Mouse (Mus musculus) heart, embryonic 13.5 days (tissue): ENCODE results near the gene Krtap4-8. TPM values are rescaled to one million over a fixed set of nuclear protein-coding genes. Genes with fewer than 3 reads are reported as not detected.
"Not testable (repeated sequence)": the region's sequence is repeated elsewhere in the genome, so short reads cannot be mapped to it uniquely, and the experiment has no call there.

Source experiments
- ATAC-seq: fragments of 200-750 bp; cut with Nextera tagmentation; 2 replicates; pipeline ENCODE4 v1.8.0; 2017; ENCODE audit warnings: moderate TSS enrichment; ENCODE audit not compliant: insufficient number of reproducible peaks, low FRiP score, low TSS enrichment; ENCODE audit errors: extremely low read depth
- H3K27ac ChIP-seq: fragments of 300-500 bp; sonication (generic); replicated peaks from 2 replicates; pipeline ENCODE4 v1.5.1; 2015; ENCODE audit warnings: moderate library complexity, mild to moderate bottlenecking, inconsistent platforms
- H3K27me3 ChIP-seq: fragments of 300-500 bp; sonication (generic); replicated peaks from 2 replicates; pipeline ENCODE4 v1.6.1; 2015; ENCODE audit warnings: mild to moderate bottlenecking, inconsistent platforms
- H3K36me3 ChIP-seq: fragments of 300-500 bp; sonication (generic); 2 replicates; pipeline ENCODE4 v1.6.1; 2015; ENCODE audit warnings: mild to moderate bottlenecking, inconsistent platforms
- H3K4me1 ChIP-seq: fragments of 300-500 bp; sonication (generic); 2 replicates; pipeline ENCODE4 v1.6.1; 2015; ENCODE audit warnings: inconsistent platforms
- H3K4me2 ChIP-seq: fragments of 300-500 bp; sonication (generic); 2 replicates; pipeline ENCODE4 v1.6.1; 2015; ENCODE audit warnings: inconsistent platforms, mild to moderate bottlenecking, moderate library complexity
- H3K4me3 ChIP-seq: fragments of 300-500 bp; sonication (generic); 2 replicates; pipeline ENCODE4 v1.5.1; 2015; ENCODE audit warnings: moderate library complexity, mild to moderate bottlenecking, inconsistent platforms
- H3K9ac ChIP-seq: fragments of 300-500 bp; sonication (generic); 2 replicates; pipeline ENCODE4 v1.6.1; 2015; ENCODE audit warnings: inconsistent platforms, mild to moderate bottlenecking, moderate library complexity
- H3K9me3 ChIP-seq: fragments of 300-500 bp; sonication (generic); 2 replicates; pipeline ENCODE4 v1.6.1; 2016; ENCODE audit warnings: inconsistent platforms
- WGBS: fragments of 180-500 bp; shearing (Covaris S2); methylation state at CpG from one replicate; pipeline ENCODE4 v1.1.7; 2015; ENCODE audit warnings: mixed read lengths; 5-methylcytosine and 5-hydroxymethylcytosine counted together
- polyA plus RNA-seq: library from polyadenylated mRNA; unstranded; fragments of >200 nt; fragmentation: Nextera tagmentation; extraction: Ambion mirVana; gene quantifications from 2 replicates; pipeline ENCODE4 v1.2.1, GENCODE M21; 2015

The Krtap4-8 gene
- not detected in 2 replicates for polyA plus RNA-seq

GRCm38 (mm10) chr11:99780604-99781003 is at the start of gene Krtap4-8:
TSS of gene Krtap4-8 (minus strand) at chr11:99780704.
- Histone ChIP-seq H3K9ac (no peak within 1 kb of the TSS), H3K27me3 (no peaks in the 10 kb centered on the region), H3K36me3 (no peaks in the 10 kb centered on the region), H3K4me3 (no peak within 1 kb of the TSS), H3K4me1 (peaks cover 4% of the 10 kb centered on the region; the same call in 1 of the 2 replicates), H3K27ac (no peak within 1 kb of the TSS), H3K4me2 (no peak within 1 kb of the TSS), H3K9me3 (no peaks in the 10 kb centered on the region)
- 90% methylated on average over 2 of the region's 2 CpGs for WGBS
- no peak for ATAC-seq

- H3K4me2 ChIP-seq, H3K36me3 ChIP-seq, H3K4me3 ChIP-seq, H3K27me3 ChIP-seq, H3K9ac ChIP-seq, H3K4me1 ChIP-seq, H3K27ac ChIP-seq, ATAC-seq, H3K9me3 ChIP-seq: not testable (repeated sequence)
- 71% methylated on average over 2 of the region's 2 CpGs for WGBS
These were observed 35.1 kb upstream of the Krtap4-8 start, which contains the start of gene Gm11564 for GRCm38 (mm10) chr11:99815566-99815965. TSS of gene Gm11564 (minus strand) at chr11:99815666.

DNA sequence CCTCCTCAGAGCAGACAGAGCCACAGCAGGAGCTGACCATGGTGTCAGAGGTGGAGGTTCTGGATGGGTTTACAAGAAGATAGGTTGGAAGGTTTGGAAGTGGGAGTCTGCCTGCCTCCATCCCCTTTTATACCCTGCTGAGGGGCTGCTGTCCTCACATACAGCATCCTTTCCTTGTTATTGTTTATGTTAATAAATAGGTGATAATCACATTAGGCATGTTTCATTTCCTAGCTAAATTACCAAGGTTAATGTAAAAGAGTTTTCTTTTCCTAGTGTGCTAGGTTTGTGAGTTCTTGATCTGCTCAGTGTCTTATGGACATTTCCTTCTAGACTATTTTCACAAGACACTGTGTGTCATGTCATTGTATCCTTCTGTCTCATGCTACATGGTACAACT is 29.3 kb upstream of the Krtap4-8 start, which contains the start of gene Krtap4-13:
Gene Krtap4-13, minus strand, starts transcription at position 101 of the 400 bp plus-strand sequence.
- H3K36me3 ChIP-seq, H3K27ac ChIP-seq, H3K4me3 ChIP-seq, H3K4me1 ChIP-seq, H3K4me2 ChIP-seq, H3K9ac ChIP-seq, ATAC-seq, H3K27me3 ChIP-seq, H3K9me3 ChIP-seq: not testable (repeated sequence)

GRCm38 (mm10) chr11:99804346-99804745 is 23.8 kb upstream of the Krtap4-8 start, which contains the start of gene Gm11554:
TSS of gene Gm11554 (minus strand) at chr11:99804446.
- H3K9ac ChIP-seq, H3K9me3 ChIP-seq, ATAC-seq, H3K4me3 ChIP-seq, H3K4me1 ChIP-seq, H3K27ac ChIP-seq, H3K27me3 ChIP-seq, H3K36me3 ChIP-seq, H3K4me2 ChIP-seq: not testable (repeated sequence)
- no CpG with 5 or more reads among the region's 1 CpGs for WGBS

DNA sequence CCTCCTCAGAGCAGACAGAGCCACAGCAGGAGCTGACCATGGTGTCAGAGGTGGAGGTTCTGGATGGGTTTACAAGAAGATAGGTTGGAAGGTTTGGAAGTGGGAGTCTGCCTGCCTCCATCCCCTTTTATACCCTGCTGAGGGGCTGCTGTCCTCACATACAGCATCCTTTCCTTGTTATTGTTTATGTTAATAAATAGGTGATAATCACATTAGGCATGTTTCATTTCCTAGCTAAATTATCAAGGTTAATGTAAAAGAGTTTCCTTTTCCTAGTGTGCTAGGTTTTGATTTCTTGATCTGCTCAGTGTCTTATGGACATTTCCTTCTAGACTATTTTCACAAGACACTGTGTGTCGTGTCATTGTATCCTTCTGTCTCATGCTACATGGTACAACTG is 18.3 kb upstream of the Krtap4-8 start, which contains the start of gene Gm11569:
Gene Gm11569, minus strand, starts transcription at position 101 of the 400 bp plus-strand sequence.
- not testable (repeated sequence) for H3K4me3 ChIP-seq, H3K27ac ChIP-seq, H3K4me1 ChIP-seq, H3K9ac ChIP-seq, H3K27me3 ChIP-seq, H3K4me2 ChIP-seq, H3K36me3 ChIP-seq, ATAC-seq, H3K9me3 ChIP-seq
- no CpG with 5 or more reads among the region's 1 CpGs for WGBS

- 76% methylated on average over 2 of the region's 2 CpGs for WGBS
- H3K4me2 ChIP-seq, result no peak within 1 kb of the TSS
- no peak for ATAC-seq
These were observed 12.9 kb upstream of the Krtap4-8 start, which contains the start of gene Gm11596 for GRCm38 (mm10) chr11:99793367-99793766. TSS of gene Gm11596 (minus strand) at chr11:99793467.

GRCm38 (mm10) chr11:99784900-99785299 is 4.4 kb upstream of the Krtap4-8 start, which contains the start of gene Krtap4-9:
TSS of gene Krtap4-9 (plus strand) at chr11:99785200.
- not testable (repeated sequence) for H3K9me3 ChIP-seq, H3K27ac ChIP-seq, H3K4me1 ChIP-seq, H3K27me3 ChIP-seq, H3K9ac ChIP-seq, H3K4me2 ChIP-seq, H3K4me3 ChIP-seq, H3K36me3 ChIP-seq, ATAC-seq

More at GRCm38 (mm10) chr11:99793367-99793766, 12.9 kb upstream of the Krtap4-8 start, which contains the start of gene Gm11596:
- Histone ChIP-seq H3K4me1 (no peaks in the 10 kb centered on the region), H3K9me3 (no peaks in the 10 kb centered on the region), H3K9ac (no peak within 1 kb of the TSS), H3K27ac (no peak within 1 kb of the TSS), H3K4me3 (no peak within 1 kb of the TSS), H3K27me3 (0 out of 2 replicates have a peak, but pooled peaks cover 4% of the 10 kb centered on the region), H3K36me3 (no peaks in the 10 kb centered on the region)

DNA sequence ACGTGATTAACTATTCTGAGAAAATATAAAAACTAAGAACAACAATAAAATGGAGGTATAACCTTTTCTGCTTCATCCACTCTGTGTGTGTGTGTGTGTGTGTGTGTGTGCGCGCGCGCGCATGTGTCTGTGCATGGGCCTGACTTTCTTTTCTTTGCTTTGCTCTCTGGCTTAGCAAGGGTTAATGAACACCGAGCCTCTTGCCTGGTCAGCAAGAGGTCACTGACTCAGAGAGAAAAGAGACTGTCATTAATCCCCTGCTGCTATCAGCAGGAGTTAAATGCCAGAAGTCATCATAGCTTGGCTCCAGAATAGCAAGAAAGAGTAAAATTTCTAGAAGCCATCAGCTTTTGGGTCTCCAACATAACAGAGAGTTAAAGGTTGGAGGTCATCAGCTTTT is 2.1 kb downstream of the Krtap4-8 start:
- no peak overlapping the region for H3K4me3 ChIP-seq

DNA sequence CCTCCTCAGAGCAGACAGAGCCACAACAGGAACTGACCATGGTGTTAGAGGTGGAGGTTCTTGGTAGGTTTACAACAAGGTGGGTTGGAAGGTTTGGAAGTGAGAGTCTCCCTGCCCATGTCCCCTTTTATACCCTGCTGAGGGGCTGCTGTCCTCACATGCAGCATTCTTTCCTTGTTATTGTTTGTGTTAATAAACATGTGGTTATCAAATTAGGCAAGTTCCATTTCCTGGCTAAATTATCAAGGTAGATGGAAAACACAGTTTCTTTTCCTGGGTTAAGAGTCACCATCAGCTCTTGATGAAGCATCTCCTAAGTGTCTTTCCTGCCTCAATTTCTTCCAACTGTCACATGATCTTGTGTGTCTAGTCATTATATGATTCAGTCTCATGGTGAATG is 7.7 kb downstream of the Krtap4-8 start, which contains the start of gene Gm11595:
Gene Gm11595, minus strand, starts transcription at position 101 of the 400 bp plus-strand sequence.
- not testable (repeated sequence) for H3K4me3 ChIP-seq, H3K4me1 ChIP-seq, ATAC-seq, H3K36me3 ChIP-seq, H3K27ac ChIP-seq, H3K27me3 ChIP-seq, H3K9ac ChIP-seq, H3K9me3 ChIP-seq, H3K4me2 ChIP-seq

More for the DNA sequence above, 2.1 kb downstream of the Krtap4-8 start:
- no peaks in the 10 kb centered on the region for H3K9me3 ChIP-seq
- peaks cover 4% of the 10 kb centered on the region; the same call in 1 of the 2 replicates for H3K4me1 ChIP-seq
- no peak overlapping the region for H3K27ac ChIP-seq
- H3K27me3 ChIP-seq, result no peaks in the 10 kb centered on the region
- H3K36me3 ChIP-seq, result no peaks in the 10 kb centered on the region
- WGBS, result 66% methylated on average over 7 of the region's 7 CpGs
- no peak for ATAC-seq
- no peak overlapping the region for H3K4me2 ChIP-seq
- no peak overlapping the region for H3K9ac ChIP-seq

GRCm38 (mm10) chr11:99768410-99768809 is 12.1 kb downstream of the Krtap4-8 start:
- H3K4me2 ChIP-seq, result no peak overlapping the region
- no peak for ATAC-seq
- H3K27ac ChIP-seq, result no peak overlapping the region
- no peak overlapping the region for H3K9ac ChIP-seq
- no peaks in the 10 kb centered on the region for H3K36me3 ChIP-seq
- 62% methylated on average over 2 of the region's 2 CpGs for WGBS
- no peak overlapping the region for H3K4me3 ChIP-seq
- no peaks in the 10 kb centered on the region for H3K9me3 ChIP-seq
- no peaks in the 10 kb centered on the region for H3K4me1 ChIP-seq
- no peaks in the 10 kb centered on the region for H3K27me3 ChIP-seq

DNA sequence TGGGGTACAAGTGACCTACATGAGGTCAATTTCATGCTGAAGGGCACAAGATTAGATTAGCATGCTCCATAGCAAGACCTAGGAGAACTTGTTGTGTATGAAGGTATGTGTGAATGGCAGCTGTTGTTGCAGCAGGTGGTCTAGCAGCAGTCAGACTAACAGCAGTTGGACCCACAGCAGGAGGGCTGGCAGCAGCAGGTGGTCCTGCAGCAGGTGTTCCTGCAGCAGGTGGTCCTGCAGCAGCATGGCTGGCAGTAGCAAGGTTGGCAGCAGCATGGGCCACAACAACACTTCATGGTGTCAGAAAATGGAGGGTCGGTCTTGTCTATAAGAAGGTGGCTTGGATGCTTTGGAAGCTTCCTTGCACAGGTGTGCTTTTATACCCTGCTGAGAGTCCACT is 21.6 kb downstream of the Krtap4-8 start:
- H3K4me1 ChIP-seq, result no peaks in the 10 kb centered on the region
- H3K9ac ChIP-seq, result no peak overlapping the region
- no peak for ATAC-seq
- H3K4me3 ChIP-seq, result no peak overlapping the region
- H3K36me3 ChIP-seq, result no peaks in the 10 kb centered on the region
- no peak overlapping the region for H3K27ac ChIP-seq
- no peaks in the 10 kb centered on the region for H3K27me3 ChIP-seq
- H3K4me2 ChIP-seq, result no peak overlapping the region
- WGBS, result 80% methylated on average over 1 of the region's 1 CpGs
- no peaks in the 10 kb centered on the region for H3K9me3 ChIP-seq

DNA sequence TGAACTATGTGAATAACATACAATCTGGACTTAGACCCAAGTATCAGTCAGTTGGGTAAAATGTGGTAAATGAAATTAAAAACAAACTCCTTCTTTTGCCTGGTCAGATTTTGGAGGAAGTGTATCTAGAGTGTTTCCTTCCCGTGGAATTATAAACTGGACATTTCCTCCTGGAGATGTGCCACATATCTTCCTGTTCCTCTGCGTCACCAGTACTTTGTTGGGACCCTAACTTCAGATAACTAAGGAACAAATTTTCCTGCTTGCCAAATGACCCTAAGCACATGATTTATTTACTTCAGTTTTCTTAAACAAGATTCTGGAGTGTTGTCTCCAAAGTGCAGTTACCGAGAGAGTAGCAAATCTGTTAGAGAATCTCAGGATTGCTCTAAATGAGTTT is 36.5 kb downstream of the Krtap4-8 start:
- Histone ChIP-seq H3K4me2 (no peak overlapping the region), H3K27me3 (no peaks in the 10 kb centered on the region), H3K27ac (no peak overlapping the region), H3K4me3 (no peak overlapping the region), H3K36me3 (no peaks in the 10 kb centered on the region), H3K9ac (no peak overlapping the region), H3K4me1 (no peaks in the 10 kb centered on the region), H3K9me3 (no peaks in the 10 kb centered on the region)
- no peak for ATAC-seq
- 62% methylated on average over 3 of the region's 3 CpGs for WGBS
